Mouse (Mus musculus) hematopoietic stem cell, adult 5-6 weeks (primary cell): Measurements from ENCODE around the gene H2-K1. TPM values are rescaled to one million over a fixed set of nuclear protein-coding genes. Genes with fewer than 3 reads are reported as not detected.
A peak's percentile ranks its signal among the peaks of the same experiment; 100 is the strongest.

Source experiments
- ATAC-seq, 2 experiments: fragments of 125-278 bp in 1 of 2; replicated peaks in 1 of 2; 2 replicates each; pipeline ENCODE4 v1.8.0; 2016 to 2017; ENCODE audit warnings: inconsistent platforms in 2 of 2, mild to moderate bottlenecking in 2 of 2, moderate number of reproducible peaks in 2 of 2, low read depth in 1 of 2, moderate TSS enrichment in 1 of 2; ENCODE audit not compliant: low FRiP score in 2 of 2, poor library complexity in 2 of 2, severe bottlenecking in 2 of 2, insufficient read depth in 1 of 2, low TSS enrichment in 1 of 2
- total RNA-seq: library from RNA; stranded (forward); fragments of 172-1452, 232-1000 nt; gene quantifications from 2 replicates; pipeline ENCODE4 v1.2.3, GENCODE M21; 2017

Gene H2-K1
- 1,467 and 1,957 TPM in 2 replicates for total RNA-seq

DNA sequence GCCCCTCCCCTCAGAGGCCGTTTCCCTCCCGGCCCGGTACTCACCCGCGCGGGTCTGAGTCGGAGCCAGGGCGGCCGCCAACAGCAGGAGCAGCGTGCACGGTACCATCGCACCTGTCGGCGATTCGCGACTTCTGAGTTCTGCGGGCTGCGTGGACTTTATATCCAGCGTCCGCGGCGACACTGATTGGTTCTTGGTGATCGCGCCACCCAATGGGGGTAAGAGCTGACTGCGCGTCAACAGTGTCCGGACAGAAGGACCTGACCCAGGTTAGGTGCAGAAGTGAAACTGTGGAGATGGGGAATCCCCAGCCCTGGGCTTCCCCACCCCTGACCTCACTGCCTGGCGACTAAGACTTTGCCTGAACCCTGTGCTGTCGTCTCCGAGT lies at the start of gene H2-K1:
Gene H2-K1 (minus strand): TSS at position 198 of the 388 bp plus-strand sequence.
- ATAC-seq: peak; percentile 99

GRCm38 (mm10) chr17:34047404-34048050 lies 47.4 kb upstream of the H2-K1 start:
- ATAC-seq: peak; percentile 42 to 51; a peak in 2 of 4 replicates

GRCm38 (mm10) chr17:34045941-34046340 lies 45.8 kb upstream of the H2-K1 start:
- no peak for ATAC-seq

DNA sequence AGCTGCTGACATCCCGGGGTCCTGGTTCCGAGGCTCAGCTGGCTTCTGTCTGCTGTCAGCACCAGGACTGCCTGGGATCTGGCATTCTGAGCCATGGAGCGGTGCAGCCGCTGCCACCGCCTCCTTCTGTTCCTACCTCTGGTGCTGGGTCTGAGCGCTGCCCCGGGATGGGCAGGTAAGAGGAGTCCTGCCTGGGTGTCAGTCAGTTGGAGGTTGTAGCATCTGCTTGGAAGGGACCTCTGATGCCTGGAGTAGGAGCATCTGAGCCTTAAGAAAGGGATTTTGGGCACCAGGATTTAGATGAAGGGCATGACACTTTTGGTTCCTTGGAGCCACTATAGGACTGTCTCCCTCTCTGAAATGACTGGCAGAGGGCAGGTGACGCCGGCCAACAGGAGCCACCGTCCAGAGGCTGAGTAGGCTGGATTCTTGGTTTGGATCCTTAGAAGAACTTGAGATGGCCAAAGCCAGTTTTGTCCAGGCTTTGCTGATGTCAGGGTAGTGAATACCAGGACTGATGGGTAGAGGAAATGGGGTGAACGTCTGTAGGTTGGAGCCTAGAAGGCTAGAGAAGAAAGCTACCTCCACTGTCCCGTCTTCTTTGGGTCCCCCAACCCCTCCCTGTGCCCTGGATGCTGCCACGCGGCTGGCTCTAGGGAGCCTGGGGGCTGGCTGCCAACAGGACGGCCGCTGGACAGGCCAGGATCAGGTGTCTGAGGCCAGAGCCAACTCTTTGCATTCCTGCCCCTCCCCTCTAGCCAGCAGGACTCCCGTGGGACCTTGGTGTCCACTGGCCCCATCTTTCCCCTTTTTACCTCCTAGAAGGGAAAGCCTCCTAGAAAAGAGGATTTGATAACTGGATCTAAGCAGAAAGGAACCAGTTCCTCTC lies 39.7 kb upstream of the H2-K1 start:
- ATAC-seq: no peak

DNA sequence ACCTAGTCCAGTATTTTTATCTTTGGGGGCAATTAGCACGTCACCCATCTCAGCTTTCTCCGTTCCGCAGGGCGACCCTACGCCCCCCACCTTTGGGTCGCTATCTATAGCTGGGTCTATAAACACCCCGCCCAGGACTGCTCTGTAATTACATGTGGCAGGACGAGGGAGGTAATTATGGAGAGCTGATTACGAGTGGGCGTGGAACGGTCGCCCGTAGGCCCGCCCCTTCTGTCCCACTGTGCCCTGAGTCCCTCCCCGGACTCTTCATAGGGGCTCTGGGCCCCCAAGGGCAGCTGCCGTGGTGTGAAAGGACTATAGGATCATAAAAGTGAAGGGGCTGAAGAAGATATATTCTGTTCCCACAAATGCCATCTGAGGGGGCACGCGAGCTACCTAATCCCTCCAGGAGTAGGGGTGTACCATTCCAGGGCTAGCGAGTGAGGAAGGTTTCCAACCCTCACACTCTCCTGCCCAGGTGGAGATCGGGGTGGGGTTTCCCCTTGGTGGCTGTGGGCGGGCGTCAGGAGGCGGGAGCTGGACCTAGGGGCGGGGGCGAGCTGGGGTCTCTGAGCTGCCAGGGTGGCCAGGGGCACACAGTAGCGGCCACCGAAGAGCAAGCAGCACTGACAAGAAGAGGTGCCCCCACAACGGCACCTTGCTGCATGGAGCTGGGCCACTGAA lies 38.9 kb upstream of the H2-K1 start, which contains the start of gene Col11a2:
Gene Col11a2 (plus strand): TSS at position 560 of the 684 bp plus-strand sequence.
- no peak for ATAC-seq

GRCm38 (mm10) chr17:34038440-34038839 lies 38.3 kb upstream of the H2-K1 start:
- no peak for ATAC-seq

DNA sequence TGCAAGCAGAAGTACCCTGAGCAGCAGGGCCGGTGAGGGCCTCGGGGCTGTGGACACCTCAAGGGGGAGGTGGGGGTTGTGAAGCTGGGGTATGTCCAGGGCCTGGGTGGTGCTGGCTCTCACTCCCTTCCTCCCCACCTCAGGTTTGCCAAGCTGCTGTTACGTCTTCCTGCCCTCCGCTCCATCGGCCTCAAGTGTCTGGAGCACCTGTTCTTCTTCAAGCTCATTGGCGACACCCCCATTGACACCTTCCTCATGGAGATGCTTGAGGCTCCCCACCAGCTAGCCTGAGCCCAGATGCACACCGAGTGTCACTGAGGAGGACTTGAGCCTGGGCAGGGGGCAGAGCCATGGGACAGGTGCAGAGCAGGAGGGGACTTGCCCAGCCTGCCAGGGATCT lies 37.1 kb upstream of the H2-K1 start:
- no peak for ATAC-seq

DNA sequence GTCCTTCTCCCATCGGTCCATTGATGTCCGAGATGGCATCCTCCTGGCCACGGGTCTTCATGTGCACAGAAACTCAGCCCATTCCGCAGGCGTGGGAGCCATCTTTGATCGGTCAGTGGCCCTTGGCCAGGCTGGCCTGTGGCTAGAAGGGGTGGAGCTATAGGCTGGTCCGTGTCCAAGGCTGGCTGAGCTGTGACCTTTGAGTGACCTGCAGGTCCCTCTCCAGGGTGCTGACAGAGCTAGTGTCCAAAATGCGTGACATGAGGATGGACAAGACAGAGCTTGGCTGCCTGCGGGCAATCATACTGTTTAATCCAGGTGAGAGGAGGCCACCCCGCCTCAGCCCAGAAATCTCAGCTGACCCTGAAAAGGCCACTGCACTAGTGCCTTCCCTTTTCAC lies 36.5 kb upstream of the H2-K1 start:
- ATAC-seq: no peak

DNA sequence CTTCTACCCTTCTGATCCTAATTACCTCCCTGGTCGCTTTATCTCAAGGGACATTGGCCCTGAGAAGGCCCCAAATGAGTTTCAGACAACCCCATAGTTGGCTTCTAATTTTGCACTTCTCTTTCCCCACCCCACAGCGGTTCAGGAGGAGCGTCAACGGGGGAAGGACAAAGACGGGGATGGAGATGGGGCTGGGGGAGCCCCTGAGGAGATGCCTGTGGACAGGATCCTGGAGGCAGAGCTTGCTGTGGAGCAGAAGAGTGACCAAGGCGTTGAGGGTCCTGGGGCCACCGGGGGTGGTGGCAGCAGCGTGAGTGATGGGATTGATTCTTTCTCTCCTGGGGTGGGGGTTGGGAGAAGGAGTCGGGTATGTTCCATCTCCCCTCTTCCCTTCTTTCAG lies 35.4 kb upstream of the H2-K1 start:
- no peak for ATAC-seq

- 0 out of 4 replicates have a peak, but pooled peaks of 1 of the 2 experiments have one; percentile 20 for ATAC-seq
These were observed 33.9 kb upstream of the H2-K1 start for GRCm38 (mm10) chr17:34034064-34034463.

GRCm38 (mm10) chr17:34033441-34033840 lies 33.3 kb upstream of the H2-K1 start:
- no peak for ATAC-seq

- no peak for ATAC-seq
These were observed 32.7 kb upstream of the H2-K1 start for GRCm38 (mm10) chr17:34032806-34033205.

- ATAC-seq: no peak
These were observed 32.1 kb upstream of the H2-K1 start for GRCm38 (mm10) chr17:34032174-34032632.

DNA sequence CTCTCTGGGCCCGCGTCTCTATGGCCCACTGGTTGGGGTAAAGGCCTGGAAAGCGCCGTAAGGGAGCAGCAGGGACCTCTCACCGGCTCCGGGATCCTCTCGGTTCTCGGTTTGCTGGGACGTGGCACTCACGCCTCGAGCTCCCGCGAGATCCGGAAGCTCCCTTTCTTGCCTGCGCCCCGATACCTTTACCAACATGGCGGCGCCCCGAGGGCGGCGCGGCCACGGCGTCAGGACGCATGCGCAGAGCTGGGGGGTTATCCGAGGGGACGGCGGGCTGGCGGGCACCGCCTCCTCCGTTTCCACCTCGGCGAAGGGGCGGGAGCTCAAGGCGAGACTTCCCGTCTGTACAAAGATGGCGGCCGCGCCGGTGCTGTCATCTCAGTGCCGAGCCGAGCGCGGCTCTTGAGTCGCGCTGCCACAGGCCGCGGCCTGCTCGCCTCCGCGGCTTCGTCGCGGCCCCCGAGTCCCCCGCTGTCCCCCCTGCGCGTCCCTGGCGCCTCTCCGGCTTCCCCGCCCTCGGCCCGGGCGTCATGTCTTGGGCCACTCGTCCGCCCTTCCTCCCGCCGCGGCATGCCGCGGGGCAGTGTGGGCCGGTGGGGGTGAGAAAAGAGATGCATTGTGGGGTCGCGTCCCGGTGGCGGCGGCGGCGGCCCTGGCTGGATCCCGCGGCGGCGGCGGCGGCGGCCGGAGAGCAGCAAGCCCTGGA lies 31.5 kb upstream of the H2-K1 start, which contains the start of the genes Slc39a7 and Rxrb:
Gene Slc39a7 (minus strand): TSS at position 218 of the 709 bp plus-strand sequence.
Gene Rxrb (plus strand): TSS at position 348 of the 709 bp plus-strand sequence.
- ATAC-seq: peak; percentile 44 to 55

GRCm38 (mm10) chr17:34030861-34031326 lies 30.7 kb upstream of the H2-K1 start:
- ATAC-seq: no peak

DNA sequence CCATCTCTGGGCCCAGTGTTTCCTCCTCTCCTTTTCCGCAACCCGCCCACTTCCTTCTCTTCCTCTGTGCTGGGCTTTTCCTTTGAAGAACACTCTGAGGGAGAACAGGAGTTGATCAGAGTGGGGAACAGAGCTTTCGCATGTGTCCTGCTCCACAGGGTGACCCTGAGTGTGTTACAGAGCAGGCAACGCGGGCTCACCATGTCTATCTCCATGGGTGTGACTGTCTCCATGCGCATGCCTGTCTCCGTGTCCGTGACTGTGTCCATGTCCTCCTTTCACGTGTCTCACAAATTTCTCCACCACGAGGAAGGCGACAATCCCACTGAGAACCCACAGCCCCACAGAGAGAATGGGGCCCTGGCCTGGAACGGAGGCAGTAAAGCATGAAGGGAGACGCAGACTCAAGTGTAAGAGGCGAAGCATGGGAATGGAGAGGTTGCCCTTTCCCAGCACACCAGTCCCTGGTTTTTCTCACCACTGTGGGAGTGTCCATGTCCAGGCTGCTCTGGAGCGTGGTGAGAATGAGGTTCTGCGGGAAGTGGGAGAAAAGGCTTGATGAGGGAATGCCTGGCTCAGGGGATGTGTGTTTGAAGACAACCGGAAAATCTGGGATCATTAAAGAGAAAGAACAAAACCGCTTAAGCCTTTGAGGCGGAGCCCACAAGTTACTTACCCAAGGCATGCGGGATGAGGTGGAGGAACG lies 29.9 kb upstream of the H2-K1 start:
- ATAC-seq: no peak
